Mouse (Mus musculus) hematopoietic stem cell, adult 5-6 weeks (primary cell): Measurements from ENCODE around the gene Tnpo1. TPM values are rescaled to one million over a fixed set of nuclear protein-coding genes. Genes with fewer than 3 reads are reported as not detected.

ENCODE experiments used
- ATAC-seq, 2 experiments: fragments of 125-278 bp in 1 of 2; replicated peaks in 1 of 2; 2 replicates each; pipeline ENCODE4 v1.8.0; 2016 to 2017; ENCODE audit warnings: inconsistent platforms in 2 of 2, mild to moderate bottlenecking in 2 of 2, moderate number of reproducible peaks in 2 of 2, low read depth in 1 of 2, moderate TSS enrichment in 1 of 2; ENCODE audit not compliant: low FRiP score in 2 of 2, poor library complexity in 2 of 2, severe bottlenecking in 2 of 2, insufficient read depth in 1 of 2, low TSS enrichment in 1 of 2
- total RNA-seq: library from RNA; stranded (forward); fragments of 172-1452, 232-1000 nt; gene quantifications from 2 replicates; pipeline ENCODE4 v1.2.3, GENCODE M21; 2017

Tnpo1 gene
- total RNA-seq, 1 experiment from 2014 or later = 125 TPM

- no peak for ATAC-seq
These were observed 15.7 kb upstream of the Tnpo1 start for GRCm38 (mm10) chr13:98941829-98942343.

GRCm38 (mm10) chr13:98937108-98937507, 10.9 kb upstream of the Tnpo1 start:
- no peak for ATAC-seq

GRCm38 (mm10) chr13:98928908-98929307, 2.7 kb upstream of the Tnpo1 start:
- peak; percentile 22 to 63; a peak in 3 of 4 replicates for ATAC-seq

GRCm38 (mm10) chr13:98926958-98927242, 716 bp upstream of the Tnpo1 start:
- no peak for ATAC-seq

- peak; percentile 61 to 65 for ATAC-seq
These were observed 535 bp downstream of the Tnpo1 start for GRCm38 (mm10) chr13:98925486-98926212.

GRCm38 (mm10) chr13:98924897-98925485, 1.2 kb downstream of the Tnpo1 start:
- ATAC-seq = peak in 1 of 2 experiments; percentile 8; a peak in 1 of 4 replicates

GRCm38 (mm10) chr13:98922806-98923205, 3.4 kb downstream of the Tnpo1 start:
- ATAC-seq = no peak

- no peak for ATAC-seq
These were observed 4.9 kb downstream of the Tnpo1 start for GRCm38 (mm10) chr13:98921276-98921675.

- no peak for ATAC-seq
These were observed 5.9 kb downstream of the Tnpo1 start for GRCm38 (mm10) chr13:98920300-98920699.

GRCm38 (mm10) chr13:98919695-98920094, 6.5 kb downstream of the Tnpo1 start:
- ATAC-seq = no peak

GRCm38 (mm10) chr13:98917851-98918250, 8.3 kb downstream of the Tnpo1 start:
- 0 out of 4 replicates have a peak, but pooled peaks of 1 of the 2 experiments have one; percentile 27 for ATAC-seq

- ATAC-seq = no peak
These were observed 10.6 kb downstream of the Tnpo1 start for GRCm38 (mm10) chr13:98915591-98915990.

- ATAC-seq = no peak
These were observed 11.4 kb downstream of the Tnpo1 start for GRCm38 (mm10) chr13:98914844-98915212.

- no peak for ATAC-seq
These were observed 12.0 kb downstream of the Tnpo1 start for GRCm38 (mm10) chr13:98914010-98914843.

- ATAC-seq = no peak
These were observed 13.0 kb downstream of the Tnpo1 start for GRCm38 (mm10) chr13:98913196-98913595.

- peak; percentile 97 to 98 for ATAC-seq
These were observed 13.6 kb downstream of the Tnpo1 start for GRCm38 (mm10) chr13:98912602-98913001.

- no peak for ATAC-seq
These were observed 15.4 kb downstream of the Tnpo1 start for GRCm38 (mm10) chr13:98910801-98911200.

- no peak for ATAC-seq
These were observed 21.6 kb downstream of the Tnpo1 start for GRCm38 (mm10) chr13:98904608-98905007.
